Mouse (Mus musculus) 3134 (cell line): ENCODE measurements around the gene 4931414P19Rik.

Experiments
- DNase-seq: peaks from one replicate; pipeline ENCODE4 v3.0.0-alpha.2; 2011; ENCODE audit warnings: low spot score; ENCODE audit not compliant: insufficient read length; ENCODE audit errors: extremely low read depth

Gene 4931414P19Rik

GRCm38 (mm10) chr14:54605752-54606321 is at the start of gene 4931414P19Rik:
TSS of gene 4931414P19Rik (minus strand) at chr14:54605993.
- peak; percentile 72 for DNase-seq

GRCm38 (mm10) chr14:54653496-54653895 is 47.7 kb upstream of the 4931414P19Rik start:
- peak; percentile 83 for DNase-seq

DNA sequence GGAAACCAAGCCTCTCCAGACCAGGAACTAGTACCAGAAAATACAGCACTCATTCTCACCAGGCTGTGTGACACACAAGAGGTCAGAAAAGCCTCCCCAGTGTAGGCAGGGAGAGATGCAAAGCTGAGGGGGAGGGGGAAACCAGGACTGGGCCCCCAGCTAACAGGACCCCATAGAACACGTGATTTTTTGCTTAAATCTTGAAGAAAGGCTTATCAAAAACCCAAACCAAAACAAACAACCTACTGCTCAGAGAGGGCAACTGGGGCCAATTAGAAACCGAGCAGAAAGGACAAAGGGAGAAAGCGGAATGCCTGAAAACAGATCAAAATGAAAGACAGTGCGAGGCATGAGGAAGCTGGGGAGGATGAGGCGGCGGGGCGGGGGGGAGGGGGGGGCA is 47.0 kb upstream of the 4931414P19Rik start:
- no peak for DNase-seq

- DNase-seq = no peak
These were observed 45.8 kb upstream of the 4931414P19Rik start for GRCm38 (mm10) chr14:54651556-54651955.

GRCm38 (mm10) chr14:54650621-54651454 is 45.0 kb upstream of the 4931414P19Rik start:
- peak; percentile 60 for DNase-seq

- no peak for DNase-seq
These were observed 42.1 kb upstream of the 4931414P19Rik start for GRCm38 (mm10) chr14:54647900-54648299.

DNA sequence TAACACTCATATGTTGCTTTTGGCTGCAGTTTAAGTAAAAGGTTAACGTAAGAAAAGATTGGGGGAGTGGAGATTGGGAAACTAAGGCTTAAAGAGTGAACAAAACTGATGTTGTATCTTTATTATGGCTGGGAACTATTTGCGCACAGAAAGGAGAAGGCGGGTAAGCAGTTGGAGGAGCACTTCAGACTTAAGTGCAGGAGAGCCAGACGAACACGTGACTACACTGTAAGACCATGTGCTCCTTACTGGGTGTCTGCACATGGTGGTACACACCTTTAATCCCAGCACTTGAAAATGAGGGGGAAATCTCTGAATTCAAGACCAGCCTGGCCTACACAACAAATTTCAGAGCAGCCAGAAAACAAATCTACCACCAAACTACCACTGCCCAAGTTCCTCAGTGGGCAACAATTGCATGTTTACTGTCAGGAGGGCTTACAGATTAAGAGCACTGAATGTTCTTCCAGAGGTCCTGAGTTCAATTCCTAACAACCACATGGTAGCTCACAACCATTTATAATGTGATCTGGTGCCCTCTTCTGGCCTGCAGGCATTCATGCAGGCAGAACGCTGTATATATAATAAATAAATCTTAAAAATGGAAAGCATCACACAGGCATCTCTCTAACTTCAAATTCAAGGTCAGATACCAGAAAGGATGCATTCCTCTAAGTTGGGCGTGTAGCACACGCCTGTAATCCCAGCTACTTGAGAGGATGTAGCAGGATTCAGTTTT is 41.3 kb upstream of the 4931414P19Rik start:
- DNase-seq = no peak

DNA sequence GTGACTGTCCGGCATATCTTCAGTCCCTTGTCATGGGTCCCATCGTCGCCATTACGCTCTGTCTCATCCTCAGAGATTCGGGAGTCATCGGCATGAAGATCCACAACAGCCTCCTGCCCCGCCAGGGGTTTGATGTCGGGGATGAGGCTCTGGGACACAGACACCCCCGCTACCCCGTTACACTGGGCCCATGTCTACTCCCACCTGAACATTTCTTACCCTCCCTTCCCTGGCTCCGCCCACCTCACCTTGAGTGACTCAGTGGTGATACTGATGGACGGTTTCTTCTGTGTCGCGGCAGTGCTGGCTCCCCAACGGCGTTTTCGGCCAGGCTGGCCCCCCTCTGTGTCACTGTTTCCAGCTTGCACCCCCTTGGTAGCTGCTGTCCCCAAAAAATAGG is 40.7 kb upstream of the 4931414P19Rik start:
- DNase-seq = no peak

GRCm38 (mm10) chr14:54644294-54644693 is 38.5 kb upstream of the 4931414P19Rik start:
- DNase-seq = peak; percentile 52

GRCm38 (mm10) chr14:54643011-54643410 is 37.2 kb upstream of the 4931414P19Rik start:
- DNase-seq = no peak

DNA sequence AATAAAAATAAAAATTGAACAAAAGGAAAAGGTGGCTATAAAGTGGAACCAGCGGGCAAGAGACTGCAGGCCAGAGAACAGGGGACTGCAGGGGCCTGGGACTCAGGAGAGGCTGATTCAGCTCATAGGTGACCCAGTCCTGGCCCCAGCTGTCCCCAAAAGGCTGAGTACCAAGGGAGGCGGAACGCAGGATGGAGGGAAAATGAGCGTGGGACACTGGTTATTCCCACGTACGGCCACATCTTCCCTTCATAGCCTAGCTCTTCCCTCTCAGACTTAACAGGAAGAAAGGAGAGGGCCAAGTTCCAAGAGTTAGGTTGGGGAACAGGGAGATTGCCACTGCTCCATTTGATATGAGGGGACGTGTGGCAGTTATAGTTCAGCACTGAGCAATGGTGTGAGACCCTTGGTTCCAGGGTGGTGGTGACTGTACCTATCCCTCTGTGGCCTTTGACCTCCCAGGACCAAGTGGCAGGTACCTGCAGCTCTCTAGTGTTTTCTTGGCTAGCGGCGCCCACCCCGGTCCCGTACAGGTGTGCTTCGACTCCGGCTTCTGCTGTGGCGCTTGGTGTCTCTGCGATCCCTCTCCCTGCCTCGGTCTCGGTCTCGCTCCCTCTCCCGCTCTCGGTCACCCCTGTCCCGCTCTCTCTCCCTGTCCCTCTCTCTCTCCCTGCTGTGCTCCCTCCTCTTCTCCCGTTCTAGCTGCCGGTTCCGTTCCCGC is 36.6 kb upstream of the 4931414P19Rik start:
- no peak for DNase-seq

DNA sequence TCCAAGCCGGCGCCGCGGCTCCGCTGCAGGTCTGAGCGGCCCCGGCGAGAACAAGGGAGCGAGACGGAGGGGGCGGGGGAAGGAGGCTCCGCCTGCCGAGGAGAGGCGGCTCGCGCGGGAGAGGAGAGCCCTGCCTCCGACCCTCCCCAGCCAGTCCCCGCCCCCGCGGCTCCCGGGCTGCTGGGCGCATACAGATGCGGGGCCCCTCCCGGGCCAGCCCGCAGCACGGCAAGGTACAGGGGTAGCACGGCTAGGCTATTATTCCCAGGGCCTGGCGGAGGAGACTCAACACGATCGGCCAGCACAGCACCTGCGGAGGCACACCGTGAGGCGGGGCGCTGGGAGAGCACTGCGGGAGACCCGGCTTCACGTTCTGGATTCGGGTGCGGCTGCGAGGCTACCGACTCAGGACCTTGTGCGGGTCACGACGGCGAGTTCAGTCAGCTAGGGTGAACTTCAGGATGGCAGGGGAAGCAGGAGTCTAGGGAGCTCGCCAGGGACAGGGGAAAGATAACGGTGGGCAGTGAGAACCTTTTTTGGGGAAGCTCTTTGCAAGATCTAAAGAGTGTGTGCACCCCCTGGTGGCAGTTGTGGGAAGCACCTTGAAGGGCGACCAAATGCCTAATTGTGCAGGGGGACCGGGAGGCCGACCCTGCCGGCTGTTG is 35.6 kb upstream of the 4931414P19Rik start, which contains the start of gene Cdh24:
TSS of gene Cdh24 (minus strand) at position 60 of the 665 bp plus-strand sequence.
- peak; percentile 81 for DNase-seq

- DNase-seq = no peak
These were observed 35.1 kb upstream of the 4931414P19Rik start, which contains the start of gene Gm17606 for GRCm38 (mm10) chr14:54640946-54641304. TSS of gene Gm17606 (plus strand) at chr14:54640952.

- DNase-seq = no peak
These were observed 34.3 kb upstream of the 4931414P19Rik start for GRCm38 (mm10) chr14:54640121-54640520.

GRCm38 (mm10) chr14:54638210-54638609 is 32.4 kb upstream of the 4931414P19Rik start:
- no peak for DNase-seq

DNA sequence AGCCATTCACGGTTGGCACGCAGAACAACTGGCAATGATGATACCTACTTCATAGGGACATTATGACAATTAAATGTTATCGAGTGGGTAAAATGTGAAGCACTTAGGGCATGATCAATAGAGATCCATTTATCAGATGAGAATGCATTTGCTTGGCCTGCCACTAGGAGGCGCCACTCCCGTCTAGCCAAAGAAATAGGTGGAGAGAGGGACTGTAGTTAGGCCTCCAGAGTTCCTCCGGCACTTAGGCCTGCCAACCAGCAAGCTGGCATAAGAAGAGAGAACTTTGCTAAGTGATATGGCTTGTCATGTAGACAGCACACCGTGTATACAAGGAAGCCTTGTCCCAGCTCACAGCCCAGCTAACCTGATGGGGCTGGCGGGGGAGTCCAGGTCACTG is 31.2 kb upstream of the 4931414P19Rik start:
- no peak for DNase-seq

- DNase-seq = no peak
These were observed 28.4 kb upstream of the 4931414P19Rik start for GRCm38 (mm10) chr14:54634182-54634581.

- no peak for DNase-seq
These were observed 26.5 kb upstream of the 4931414P19Rik start for GRCm38 (mm10) chr14:54632252-54632651.

DNA sequence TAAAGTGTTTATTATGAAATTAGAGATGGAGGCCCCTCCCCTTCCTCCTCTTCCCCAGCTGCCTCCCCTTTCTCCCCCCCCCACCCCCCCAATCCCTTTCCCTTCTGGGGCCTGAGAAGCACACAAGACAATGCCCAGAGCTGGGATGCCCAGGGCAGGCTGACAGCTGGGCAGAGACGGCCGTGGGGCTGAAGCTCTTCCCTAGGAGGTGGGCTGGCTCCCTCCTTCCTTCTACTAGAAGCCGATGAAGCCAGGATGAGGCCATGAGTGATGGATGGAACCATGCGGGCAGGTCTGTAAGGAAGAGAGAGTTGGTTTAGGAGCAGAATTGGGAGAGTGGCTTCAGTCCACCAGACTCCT is 25.4 kb upstream of the 4931414P19Rik start:
- no peak for DNase-seq

- DNase-seq = no peak
These were observed 24.9 kb upstream of the 4931414P19Rik start for GRCm38 (mm10) chr14:54630583-54631239.
